Mouse (Mus musculus) kidney, adult 9 months (tissue): ENCODE measurements around the gene Trim23.
A peak's percentile ranks its signal among the peaks of the same experiment; 100 is the strongest.
"Not testable (repeated sequence)": the region's sequence is repeated elsewhere in the genome, so short reads cannot be mapped to it uniquely, and the experiment has no call there.

ENCODE experiments used
- DNase-seq: peaks from one replicate; pipeline ENCODE4 v3.0.0; 2022

The Trim23 gene

DNA sequence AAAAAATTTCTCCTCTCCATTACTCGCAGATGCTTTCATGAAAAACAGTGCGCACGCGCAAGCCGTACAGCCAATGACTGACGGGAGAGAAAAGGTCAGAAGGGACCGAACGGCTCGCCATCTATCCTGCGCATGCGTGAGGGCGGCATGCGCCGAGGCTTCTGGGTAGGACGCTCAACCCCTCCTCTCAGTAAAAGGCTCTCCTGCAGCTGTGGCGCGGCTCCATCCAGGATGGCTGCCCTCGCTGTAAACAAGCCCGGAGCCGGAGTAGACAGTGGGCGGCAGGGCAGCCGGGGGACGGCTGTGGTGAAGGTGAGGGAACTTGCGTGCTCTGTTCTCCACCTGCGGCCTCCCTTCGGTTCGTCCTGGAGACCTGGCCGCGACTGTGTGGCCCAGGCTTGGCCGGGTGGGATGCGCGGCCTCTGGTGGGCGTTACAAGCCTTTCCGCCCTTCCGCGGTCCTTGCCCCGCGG is at the start of gene Trim23:
Gene Trim23, plus strand, starts transcription at position 148 of the 472 bp plus-strand sequence.
- DNase-seq, result peak; percentile 98

GRCm38 (mm10) chr13:104132561-104132960 is 46.0 kb upstream of the Trim23 start:
- no peak for DNase-seq

DNA sequence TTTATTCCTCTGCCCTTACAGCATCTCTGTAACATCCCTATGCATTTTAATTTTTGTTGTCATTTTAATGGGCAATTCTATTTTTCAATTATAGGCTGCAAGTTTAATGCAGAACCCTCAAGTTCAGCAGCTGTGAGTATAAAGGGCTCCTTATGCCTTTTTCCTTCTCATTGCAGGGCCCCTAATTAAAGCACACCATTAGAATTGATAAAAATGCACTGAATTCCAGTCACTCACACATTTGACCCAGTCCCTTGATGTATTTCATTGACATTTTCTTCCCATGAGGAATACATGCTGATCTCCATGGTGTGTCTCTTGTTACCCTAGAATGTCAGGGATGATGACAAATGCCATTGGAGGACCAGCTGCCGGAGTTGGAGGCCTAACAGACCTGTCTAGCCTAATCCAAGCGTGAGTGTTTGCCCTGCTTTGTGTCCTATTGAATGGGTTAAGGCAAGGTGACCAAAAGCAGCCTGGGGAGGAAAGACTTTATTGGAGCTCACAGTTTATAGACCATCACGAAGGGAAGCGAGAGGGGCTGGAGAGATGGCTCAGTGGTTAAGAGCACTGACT is 44.0 kb upstream of the Trim23 start:
- no peak for DNase-seq

- DNase-seq, result peak; percentile 87
These were observed 39.0 kb upstream of the Trim23 start for GRCm38 (mm10) chr13:104139369-104140209.

DNA sequence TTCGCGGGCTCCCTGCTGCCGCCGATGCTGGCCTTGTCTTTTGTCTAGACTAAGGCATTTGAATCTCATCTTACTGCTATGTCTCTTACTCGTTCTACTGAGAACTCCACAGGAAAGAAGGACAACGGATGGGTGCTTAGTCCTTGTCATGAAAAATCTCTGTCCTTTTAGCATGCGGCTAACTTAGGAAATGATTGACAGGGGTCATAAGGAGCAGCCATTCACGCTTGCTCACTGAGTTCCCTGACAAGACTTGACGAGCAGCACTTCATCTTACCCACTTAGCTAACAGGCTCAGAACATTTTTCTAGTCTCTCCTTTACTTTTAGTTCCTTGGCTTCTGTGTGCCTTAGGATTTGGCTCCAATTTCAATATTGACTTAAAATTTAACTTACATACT is 33.7 kb upstream of the Trim23 start:
- DNase-seq, result peak; percentile 62

DNA sequence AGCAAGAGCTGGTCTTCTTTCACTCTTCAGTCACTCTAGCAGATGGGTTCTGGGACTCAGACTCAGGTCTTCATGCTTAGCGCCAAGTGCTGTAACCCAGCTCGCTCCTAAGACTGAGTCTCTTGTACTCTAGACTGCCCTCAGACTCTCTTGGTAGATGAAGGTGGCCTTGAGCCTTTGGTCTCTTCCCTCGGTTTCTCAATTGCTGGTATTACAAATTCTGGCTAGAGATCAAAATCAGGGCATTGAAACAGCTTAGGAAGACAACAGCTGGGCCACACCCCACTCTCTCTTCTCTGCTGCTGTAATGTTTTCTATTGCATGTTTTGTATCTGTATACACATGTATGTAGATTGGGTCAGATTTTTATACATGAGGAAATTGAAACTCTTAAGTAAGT is 33.0 kb upstream of the Trim23 start:
- DNase-seq, result peak; percentile 12

- DNase-seq, result no peak
These were observed 24.4 kb upstream of the Trim23 start for GRCm38 (mm10) chr13:104154180-104154579.

DNA sequence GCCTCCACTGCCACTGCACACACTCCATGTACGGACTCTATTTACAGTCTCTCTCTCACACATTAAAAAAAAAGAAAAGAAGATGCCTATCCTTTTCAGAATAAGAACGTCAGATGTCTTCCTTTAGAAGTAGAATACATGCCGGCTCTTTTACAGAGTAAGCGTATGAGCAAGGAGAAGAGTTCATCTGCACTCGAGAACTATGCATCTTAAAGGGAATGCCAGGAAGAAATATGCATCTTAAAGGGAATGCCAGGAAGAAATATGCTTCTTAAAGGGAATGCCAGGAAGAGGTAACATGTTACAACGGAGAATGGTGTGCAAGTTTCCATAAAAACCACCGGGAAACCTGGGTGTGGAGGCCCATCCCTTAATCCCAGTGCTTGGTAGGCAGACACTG is 23.5 kb upstream of the Trim23 start:
- DNase-seq, result no peak

GRCm38 (mm10) chr13:104155686-104156085 is 22.9 kb upstream of the Trim23 start:
- no peak for DNase-seq

GRCm38 (mm10) chr13:104171711-104172110 is 6.9 kb upstream of the Trim23 start:
- DNase-seq, result no peak

- no peak for DNase-seq
These were observed 6.1 kb upstream of the Trim23 start for GRCm38 (mm10) chr13:104172498-104172897.

DNA sequence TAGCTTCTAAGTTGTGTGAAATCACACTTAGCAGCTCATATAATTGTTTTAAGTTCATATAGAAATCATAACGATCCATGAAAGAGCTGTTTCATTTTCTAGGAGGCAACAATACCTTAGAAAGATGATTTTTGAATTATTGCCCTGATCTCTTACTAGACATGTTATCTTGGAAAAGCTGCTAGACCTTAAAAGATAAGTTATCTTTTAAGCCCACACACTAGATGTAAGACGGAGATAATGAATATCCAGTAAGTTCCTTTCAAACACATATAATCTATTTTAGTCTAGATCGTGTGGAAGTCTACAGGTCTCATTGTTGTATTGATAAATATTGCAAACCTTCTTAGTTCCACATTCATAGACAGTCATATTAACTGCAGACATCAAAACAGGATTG is 1.7 kb upstream of the Trim23 start:
- DNase-seq, result no peak

DNA sequence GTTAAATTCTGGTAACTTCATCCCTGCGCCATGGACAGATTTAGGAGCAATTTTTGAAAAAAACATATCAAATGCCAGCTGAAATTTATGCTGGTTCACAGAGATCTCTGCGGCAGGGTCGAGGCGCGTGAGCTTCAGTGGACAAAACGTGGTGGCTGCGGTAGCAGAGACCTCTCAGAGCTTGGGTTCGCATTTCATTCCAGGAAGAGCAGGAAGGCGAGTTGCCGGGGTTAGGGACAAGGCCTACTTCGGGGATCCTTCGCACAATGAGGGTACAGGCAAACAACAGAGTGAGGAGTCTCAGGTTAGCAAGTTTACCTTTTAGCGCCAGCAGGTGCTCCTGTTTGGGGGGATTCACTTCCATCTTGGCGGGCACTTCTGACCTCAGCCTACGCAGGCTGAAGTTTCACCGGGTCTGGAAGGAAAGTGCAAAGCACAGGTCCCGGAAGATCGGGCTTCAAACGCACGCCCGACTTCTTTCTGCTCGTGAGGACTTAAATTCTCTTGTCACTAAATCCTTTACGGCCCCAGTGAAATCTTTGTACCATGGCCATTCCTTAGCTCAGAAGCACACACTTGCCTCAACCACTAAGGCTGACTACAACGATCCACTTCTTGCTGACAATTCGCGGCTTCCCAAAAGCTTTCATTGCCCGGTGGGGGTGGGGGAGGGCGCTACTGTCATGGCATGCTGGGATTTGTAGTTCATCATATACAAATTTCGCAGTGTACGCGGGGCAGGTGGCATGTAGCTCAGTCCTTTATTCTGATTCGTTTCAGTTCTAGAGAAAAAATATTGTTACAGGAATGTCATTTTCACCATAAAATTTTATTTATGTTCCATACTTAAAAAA is 574 bp upstream of the Trim23 start, which contains the start of gene Trappc13:
Gene Trappc13, minus strand, starts transcription at position 674 of the 854 bp plus-strand sequence.
- DNase-seq, result no peak

DNA sequence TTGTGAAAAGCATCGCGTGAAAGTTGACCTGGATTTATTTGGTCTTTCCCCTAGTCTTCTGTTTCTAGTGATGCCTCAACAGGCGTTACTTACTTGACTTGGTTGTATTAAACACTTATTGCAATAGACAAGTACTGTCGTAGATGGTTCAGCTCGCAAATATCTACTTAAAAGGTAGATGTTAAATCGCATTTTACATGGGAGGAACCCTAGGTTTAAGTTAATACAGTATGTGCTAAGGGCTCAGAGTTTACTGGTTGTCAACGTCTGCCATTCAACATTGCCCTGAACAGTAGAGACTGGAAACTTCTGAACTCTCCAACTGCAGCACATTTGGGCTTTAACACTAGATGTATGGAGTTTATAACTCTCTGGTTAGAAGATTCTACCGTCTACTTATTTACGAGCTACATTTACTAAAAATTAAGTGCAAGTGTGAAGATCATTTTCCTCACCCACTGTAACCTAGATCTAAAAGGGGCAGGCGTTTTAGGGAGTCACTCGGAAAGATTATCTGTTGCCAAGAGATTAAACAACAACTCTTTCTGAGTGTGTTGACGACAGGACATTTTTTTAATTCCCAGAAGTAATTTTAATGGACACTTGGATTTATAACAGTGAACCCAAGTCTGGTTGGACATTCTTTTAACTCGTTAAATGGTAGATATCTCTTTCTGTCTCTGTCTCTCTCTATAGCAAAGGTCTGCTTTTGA is 735 bp downstream of the Trim23 start:
- no peak for DNase-seq

DNA sequence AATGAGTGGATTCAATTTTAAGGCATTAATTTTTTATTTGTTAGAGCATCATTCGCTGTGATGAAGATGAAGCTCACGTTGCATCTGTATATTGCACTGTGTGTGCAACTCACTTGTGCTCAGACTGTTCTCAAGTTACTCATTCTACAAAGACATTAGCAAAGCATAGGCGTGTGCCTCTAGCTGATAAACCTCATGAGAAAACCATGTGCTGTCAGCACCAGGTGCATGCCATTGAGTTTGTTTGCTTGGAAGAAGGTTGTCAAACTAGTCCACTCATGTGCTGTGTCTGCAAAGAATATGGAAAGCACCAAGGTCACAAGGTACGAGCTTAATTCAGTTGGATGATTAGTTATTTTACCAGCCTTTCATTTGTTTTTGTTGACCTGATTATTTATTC is 8.8 kb downstream of the Trim23 start:
- no peak for DNase-seq

GRCm38 (mm10) chr13:104195891-104196290 is 17.3 kb downstream of the Trim23 start:
- not testable (repeated sequence) for DNase-seq

DNA sequence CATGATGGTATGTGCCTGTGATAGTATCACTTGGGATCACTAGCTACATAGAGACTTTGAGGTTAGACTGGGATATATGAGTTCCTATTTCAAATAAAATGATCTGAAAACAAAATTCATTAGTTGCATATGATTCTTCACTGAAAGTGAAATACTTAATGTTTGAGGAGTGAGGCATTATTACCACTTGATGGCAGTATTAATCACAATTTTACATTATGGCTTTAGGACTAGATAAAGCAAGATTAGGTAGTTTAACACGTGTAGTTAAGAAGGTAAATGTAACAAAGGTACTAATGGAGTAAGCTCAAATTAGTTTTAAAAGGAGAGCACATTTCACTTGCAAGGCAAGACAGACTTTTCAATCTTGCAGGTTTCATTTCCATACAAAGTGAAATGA is 25.7 kb downstream of the Trim23 start:
- DNase-seq, result no peak

- no peak for DNase-seq
These were observed 48.9 kb downstream of the Trim23 start for GRCm38 (mm10) chr13:104227478-104227877.

DNA sequence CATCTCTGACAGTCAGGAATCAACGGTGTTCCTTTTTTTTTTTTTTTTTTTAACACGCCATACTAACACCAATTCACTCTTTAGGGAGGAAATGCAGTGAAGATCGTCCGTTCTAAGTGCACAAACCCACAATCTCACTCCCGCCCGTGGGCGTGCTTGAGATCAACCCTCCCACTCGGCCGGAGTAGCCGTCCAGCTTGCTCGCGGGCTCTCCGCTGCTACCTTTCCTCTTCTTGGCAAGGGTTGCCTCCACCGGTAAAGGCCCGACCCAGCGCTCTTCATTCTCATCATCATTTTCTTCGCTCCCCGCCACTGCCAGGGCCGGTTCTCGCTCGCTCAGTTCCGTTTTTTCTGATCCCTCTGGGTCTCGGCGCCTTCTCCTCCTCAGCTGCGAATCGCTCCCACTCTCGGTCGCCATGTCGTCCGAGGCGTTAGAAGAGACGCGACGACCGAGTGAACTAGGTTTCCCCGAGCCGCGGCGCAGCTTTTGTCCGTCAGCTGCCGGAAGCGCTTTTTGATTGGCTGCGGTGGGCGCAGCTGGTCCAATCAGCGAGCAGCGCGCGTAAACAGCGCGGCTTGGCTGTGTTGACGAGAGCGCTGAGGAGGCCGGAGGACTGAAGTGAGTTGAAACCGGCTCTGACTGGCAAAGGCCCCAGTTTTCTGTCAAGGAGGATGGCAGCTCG is 49.9 kb downstream of the Trim23 start, which contains the start of the genes Cenpk and Ppwd1:
Gene Cenpk, plus strand, starts transcription at position 228 of the 683 bp plus-strand sequence.
Gene Ppwd1, minus strand, starts transcription at position 460 of the 683 bp plus-strand sequence.
- DNase-seq, result peak; percentile 96

GRCm38 (mm10) chr13:104229181-104229580 is 50.6 kb downstream of the Trim23 start:
- DNase-seq, result no peak
